Mouse (Mus musculus) C2C12 (cell line): Measurements from ENCODE around the gene Eef1akmt3. TPM values are rescaled to one million over a fixed set of nuclear protein-coding genes. Genes with fewer than 3 reads are reported as not detected.
A peak's percentile ranks its signal among the peaks of the same experiment; 100 is the strongest.

Source experiments
- H3K27me3 ChIP-seq: one replicate; pipeline ENCODE4 v1.6.1; 2011; ENCODE audit not compliant: control insufficient read depth, insufficient read depth, insufficient read length
- H3K36me3 ChIP-seq: one replicate; pipeline ENCODE4 v1.6.1; 2011; ENCODE audit not compliant: control insufficient read depth, insufficient read depth
- H3K4me3 ChIP-seq: one replicate; pipeline ENCODE4 v1.5.1; 2011; ENCODE audit warnings: mild to moderate bottlenecking, control low read depth; ENCODE audit not compliant: poor library complexity, insufficient read depth, severe bottlenecking
- H3K79me2 ChIP-seq: one replicate; pipeline ENCODE4 v1.6.1; 2011; ENCODE audit not compliant: control insufficient read depth, insufficient read depth
- H3K79me3 ChIP-seq: one replicate; pipeline ENCODE4 v1.6.1; 2011; ENCODE audit warnings: low read depth, control low read depth
- H3ac ChIP-seq: one replicate; pipeline ENCODE3; 2011; ENCODE audit warnings: low read depth; ENCODE audit not compliant: control insufficient read depth, insufficient read length
- CEBPB ChIP-seq: IDR thresholded peaks from one replicate; pipeline ENCODE4 v1.6.1; 2011; ENCODE audit warnings: low read depth, mild to moderate bottlenecking, control low read depth, moderate library complexity
- CTCF ChIP-seq: IDR thresholded peaks from one replicate; pipeline ENCODE4 v1.5.1; 2011; ENCODE audit not compliant: control insufficient read depth, insufficient read depth, insufficient read length
- FOSL1 ChIP-seq: IDR thresholded peaks from one replicate; pipeline ENCODE4 v1.8.0; 2011; ENCODE audit warnings: mild to moderate bottlenecking, low read length; ENCODE audit not compliant: poor library complexity, insufficient read depth, severe bottlenecking
- MAX ChIP-seq: IDR thresholded peaks from one replicate; pipeline ENCODE4 v1.6.1; 2011; ENCODE audit warnings: mild to moderate bottlenecking, control low read depth
- MYOD1 ChIP-seq: IDR thresholded peaks from one replicate; pipeline ENCODE4 v1.6.1; 2011; ENCODE audit warnings: low read depth; ENCODE audit not compliant: control insufficient read depth, insufficient read length
- MYOG ChIP-seq: IDR thresholded peaks from one replicate; pipeline ENCODE4 v1.6.1; 2011; ENCODE audit not compliant: control insufficient read depth, insufficient read length; ENCODE audit errors: extremely low read depth
- USF1 ChIP-seq: IDR thresholded peaks from one replicate; pipeline ENCODE4 v1.6.1; 2011; ENCODE audit warnings: low read depth, mild to moderate bottlenecking, control low read depth, moderate library complexity
- polyA plus RNA-seq: library from polyadenylated mRNA; unstranded; fragments of >200 nt; fragmentation: generic; extraction: Trizol; gene quantifications from one replicate; pipeline ENCODE4 v1.2.1, GENCODE M21; 2012; ENCODE audit warnings: missing spikeins

Eef1akmt3 gene
- polyA plus RNA-seq, 1 experiment = 0.22 TPM

- H3ac ChIP-seq = no peak overlapping the region
- no peaks in the 10 kb centered on the region for H3K79me2 ChIP-seq
- no peak overlapping the region for H3K4me3 ChIP-seq
- TF ChIP-seq CTCF = no peak
- TF ChIP-seq CEBPB = no peak
- TF ChIP-seq USF1 = no peak
- no peak for TF ChIP-seq FOSL1
- no peak for TF ChIP-seq MAX
- TF ChIP-seq MYOD1 = no peak
- no peak for TF ChIP-seq MYOG
- H3K79me3 ChIP-seq = no peaks in the 10 kb centered on the region
- H3K27me3 ChIP-seq = no peaks in the 10 kb centered on the region
- H3K36me3 ChIP-seq = peaks cover 48% of the 10 kb centered on the region
These were observed 43.8 kb downstream of the Eef1akmt3 start for GRCm38 (mm10) chr10:126997340-126998113.

- H3K36me3 ChIP-seq = peaks cover 61% of the 10 kb centered on the region
- peaks cover 8% of the 10 kb centered on the region for H3K79me3 ChIP-seq
- no peak overlapping the region for H3K4me3 ChIP-seq
- H3ac ChIP-seq = no peak overlapping the region
- no peak for TF ChIP-seq MAX
- no peak for TF ChIP-seq MYOD1
- no peak for TF ChIP-seq USF1
- TF ChIP-seq CTCF = no peak
- TF ChIP-seq MYOG = no peak
- TF ChIP-seq FOSL1 = no peak
- no peak for TF ChIP-seq CEBPB
- peaks cover 32% of the 10 kb centered on the region for H3K79me2 ChIP-seq
- H3K27me3 ChIP-seq = no peaks in the 10 kb centered on the region
These were observed 47.7 kb downstream of the Eef1akmt3 start for GRCm38 (mm10) chr10:126993621-126994020.

GRCm38 (mm10) chr10:126991676-126992075 is 49.6 kb downstream of the Eef1akmt3 start:
- TF ChIP-seq FOSL1 (no peak), MYOG (no peak), MYOD1 (no peak), CTCF (no peak), CEBPB (no peak), MAX (no peak), USF1 (no peak)

GRCm38 (mm10) chr10:126990313-126991056 is 50.8 kb downstream of the Eef1akmt3 start:
- Histone ChIP-seq H3K79me3 (peaks cover 34% of the 10 kb centered on the region), H3K36me3 (peaks cover 44% of the 10 kb centered on the region), H3K79me2 (peaks cover 63% of the 10 kb centered on the region), H3ac (no peak overlapping the region), H3K27me3 (no peaks in the 10 kb centered on the region), H3K4me3 (no peak overlapping the region)
- no peak for TF ChIP-seq CEBPB
- TF ChIP-seq MYOG = no peak
- no peak for TF ChIP-seq MYOD1
- TF ChIP-seq FOSL1 = no peak
- TF ChIP-seq CTCF = peak; percentile 87

More at GRCm38 (mm10) chr10:126991676-126992075, 49.6 kb downstream of the Eef1akmt3 start:
- H3K27me3 ChIP-seq = no peaks in the 10 kb centered on the region
- peaks cover 46% of the 10 kb centered on the region for H3K36me3 ChIP-seq
- no peak overlapping the region for H3K4me3 ChIP-seq
- H3K79me2 ChIP-seq = peaks cover 51% of the 10 kb centered on the region
- H3ac ChIP-seq = no peak overlapping the region
- H3K79me3 ChIP-seq = peaks cover 24% of the 10 kb centered on the region

- TF ChIP-seq CTCF (no peak), MYOD1 (no peak), FOSL1 (no peak), MAX (no peak), USF1 (no peak), MYOG (no peak), CEBPB (no peak)
- Histone ChIP-seq H3K27me3 (no peaks in the 10 kb centered on the region), H3ac (no peak overlapping the region), H3K79me2 (peaks cover 81% of the 10 kb centered on the region), H3K36me3 (peaks cover 26% of the 10 kb centered on the region), H3K4me3 (no peak overlapping the region), H3K79me3 (peaks cover 52% of the 10 kb centered on the region)
These were observed 52.7 kb downstream of the Eef1akmt3 start for GRCm38 (mm10) chr10:126988513-126989165.
